8 mouse cellular contexts compared by ENCODE assay signal in genomic region chr3:87617811-87618130, GRCm38 (mm10). TPM values are rescaled to one million over a fixed set of nuclear protein-coding genes. Genes with fewer than 3 reads are reported as not detected.
A peak's percentile ranks its signal among the peaks of the same experiment; 100 is the strongest.
DNase-seq lines count a peak whose midpoint lies in the region; ATAC-seq and TF ChIP-seq lines count a peak whose summit lies in the region.

No protein-coding gene starts in this region.

- H3K9ac ChIP-seq in lung, postnatal 0 days (replicated peaks; ENCODE audit: low read depth): peak overlapping the region; percentile 91
- H3K9ac ChIP-seq in embryonic facial prominence, embryonic 13.5 days: peak overlapping the region; percentile 91
- peak overlapping the region; percentile 91 for H3K9ac ChIP-seq in intestine, postnatal 0 days (ENCODE audit: low read depth, low read length)

- no peak for DNase-seq in lung, postnatal 0 days (ENCODE audit: low spot score)
- no peak for DNase-seq in lung, postnatal 10 days
- DNase-seq in adrenal gland, postnatal 10 days: no peak
- no peak for DNase-seq in cerebellum, postnatal 36 days
- no peak for DNase-seq in cerebellum, adult 11 months

- H3K9me3 ChIP-seq in lung, postnatal 0 days (ENCODE audit: low read length): no peaks in the 10 kb centered on the region
- H3K9me3 ChIP-seq in embryonic facial prominence, embryonic 13.5 days: no peaks in the 10 kb centered on the region
- H3K9me3 ChIP-seq in intestine, postnatal 0 days (ENCODE audit: control insufficient read depth): no peaks in the 10 kb centered on the region

- H3K27ac ChIP-seq in lung, postnatal 0 days (ENCODE audit: low read length): peak overlapping the region; percentile 93
- H3K27ac ChIP-seq in embryonic facial prominence, embryonic 13.5 days: peak overlapping the region; percentile 96
- peak overlapping the region; percentile 94 for H3K27ac ChIP-seq in intestine, postnatal 0 days (ENCODE audit: low read depth, low read length)
- H3K27ac ChIP-seq in olfactory bulb, adult 2 months (ENCODE audit: insufficient read depth, low read depth, low read length): peak overlapping the region; percentile 80

- H3K4me1 ChIP-seq in lung, postnatal 0 days (ENCODE audit: insufficient read depth, low read depth, low read length): peaks cover 27% of the 10 kb centered on the region
- peaks cover 43% of the 10 kb centered on the region for H3K4me1 ChIP-seq in embryonic facial prominence, embryonic 13.5 days
- H3K4me1 ChIP-seq in intestine, postnatal 0 days (replicated peaks; ENCODE audit: control insufficient read depth, insufficient read depth, low read length): peaks cover 15% of the 10 kb centered on the region
- H3K4me1 ChIP-seq in olfactory bulb, adult 2 months (ENCODE audit: control insufficient read depth, insufficient read depth, low read length): peaks cover 2% of the 10 kb centered on the region; the same call in 1 of the 2 replicates

- no peaks in the 10 kb centered on the region for H3K27me3 ChIP-seq in lung, postnatal 0 days (replicated peaks; ENCODE audit: insufficient read depth, low read length)
- no peaks in the 10 kb centered on the region for H3K27me3 ChIP-seq in embryonic facial prominence, embryonic 13.5 days
- H3K27me3 ChIP-seq in intestine, postnatal 0 days (replicated peaks; ENCODE audit: control insufficient read depth, insufficient read depth, low read length): no peaks in the 10 kb centered on the region

- H3K4me3 ChIP-seq in lung, postnatal 0 days (ENCODE audit: low read depth, low read length): peak overlapping the region; percentile 73
- H3K4me3 ChIP-seq in embryonic facial prominence, embryonic 13.5 days: peak overlapping the region; percentile 83
- H3K4me3 ChIP-seq in intestine, postnatal 0 days (ENCODE audit: low read depth, low read length): peak overlapping the region; percentile 91
- H3K4me3 ChIP-seq in olfactory bulb, adult 2 months (ENCODE audit: insufficient read depth, low read depth, low read length): peak overlapping the region; percentile 98

- no peak for TF ChIP-seq CTCF in lung, postnatal 0 days (IDR thresholded peaks at IDR 0.05)
- no peak for TF ChIP-seq CTCF in intestine, postnatal 0 days (IDR thresholded peaks at IDR 0.05; ENCODE audit: low read depth)
- no peak for TF ChIP-seq CTCF in olfactory bulb, adult 2 months (IDR thresholded peaks at IDR 0.05; ENCODE audit: insufficient read depth, low read depth, low read length)

- WGBS in lung, postnatal 0 days: 2% methylated on average over 6 of the region's 6 CpGs
- 1% methylated on average over 6 of the region's 6 CpGs for WGBS in embryonic facial prominence, embryonic 13.5 days
- WGBS in intestine, postnatal 0 days: 0% methylated on average over 6 of the region's 6 CpGs
- 0% methylated on average over 6 of the region's 6 CpGs for WGBS in olfactory bulb, adult 2 months

- TF ChIP-seq EP300 in lung, postnatal 0 days (IDR thresholded peaks at IDR 0.05): no peak

- no peak for TF ChIP-seq POLR2A in olfactory bulb, adult 2 months (IDR thresholded peaks at IDR 0.05; ENCODE audit: insufficient read depth, low read depth, low read length)

- peak overlapping the region; percentile 71 for H3K4me2 ChIP-seq in lung, postnatal 0 days (replicated peaks; ENCODE audit: low read depth, low read length)
- H3K4me2 ChIP-seq in embryonic facial prominence, embryonic 13.5 days: peak overlapping the region; percentile 84
- peak overlapping the region; percentile 90 for H3K4me2 ChIP-seq in intestine, postnatal 0 days (replicated peaks; ENCODE audit: low read depth)

- no peaks in the 10 kb centered on the region for H3K36me3 ChIP-seq in lung, postnatal 0 days (ENCODE audit: insufficient read depth, low read length)
- no peaks in the 10 kb centered on the region for H3K36me3 ChIP-seq in embryonic facial prominence, embryonic 13.5 days
- H3K36me3 ChIP-seq in intestine, postnatal 0 days (ENCODE audit: control insufficient read depth, insufficient read depth): no peaks in the 10 kb centered on the region

- ATAC-seq in lung, postnatal 0 days: no peak
- ATAC-seq in embryonic facial prominence, embryonic 13.5 days (ENCODE audit: insufficient number of reproducible peaks, insufficient read depth, low FRiP score, low TSS enrichment, low read depth): no peak
- no peak for ATAC-seq in intestine, postnatal 0 days

RNA-seq across cellular contexts. Expression of gene Arhgef11, which starts 0.4 kb away (rescaled TPM):
- 9.8 and 10.7 TPM in 2 replicates for polyA plus RNA-seq in lung, postnatal 0 days (2015; fragmentation: Nextera tagmentation; extraction: Ambion mirVana)
- polyA plus RNA-seq in embryonic facial prominence, embryonic 13.5 days (2015; fragmentation: Nextera tagmentation; extraction: Ambion mirVana): 17.5 and 18.3 TPM in 2 replicates
- polyA plus RNA-seq in intestine, postnatal 0 days (2015; fragmentation: Nextera tagmentation; extraction: Ambion mirVana): 6.5 and 7.6 TPM in 2 replicates
- polyA plus RNA-seq in olfactory bulb, adult 2 months (2012; ENCODE audit: insufficient read depth, insufficient read length, low replicate concordance, missing spikeins): not detected in 2 replicates
- 10 to 100 TPM; 32.7 to 34.9 TPM for total RNA-seq in adrenal gland, postnatal 10 days (2021)
